Mouse (Mus musculus): ENCODE measurements around the gene Rnf43. TPM values are rescaled to one million over a fixed set of nuclear protein-coding genes. Genes with fewer than 3 reads are reported as not detected.

Gene Rnf43
- polyA plus RNA-seq, 1 experiment from 2014 or later, result 5.8 TPM

GRCm38 (mm10) chr11:87639206-87639605 is 23.3 kb upstream of the Rnf43 start:
- ATAC-seq (ENCODE audit: low read depth), result peak; percentile 97
- Histone ChIP-seq H3K27me3 (ENCODE audit: control insufficient read depth, insufficient read depth, low read depth, low read length) (no peaks in the 10 kb centered on the region), H3K27ac (ENCODE audit: low read length) (0 out of 2 replicates have a peak overlapping the region, but pooled peaks have one; percentile 55), H3K9ac (ENCODE audit: low read depth, low read length) (peak overlapping the region; percentile 74), H3K4me2 (ENCODE audit: low read depth, low read length) (peak overlapping the region; percentile 90), H3K36me3 (ENCODE audit: control insufficient read depth, insufficient read depth) (no peaks in the 10 kb centered on the region), H3K4me3 (ENCODE audit: low read depth, low read length) (peak overlapping the region; percentile 62), H3K9me3 (replicated peaks; ENCODE audit: control insufficient read depth, low read length) (no peaks in the 10 kb centered on the region), H3K4me1 (ENCODE audit: control insufficient read depth, low read depth, low read length) (peaks cover 6% of the 10 kb centered on the region; the same call in 1 of the 2 replicates)
- WGBS (ENCODE audit: insufficient replicate concordance), result under 1% methylated on average over 29 of the region's 29 CpGs

DNA sequence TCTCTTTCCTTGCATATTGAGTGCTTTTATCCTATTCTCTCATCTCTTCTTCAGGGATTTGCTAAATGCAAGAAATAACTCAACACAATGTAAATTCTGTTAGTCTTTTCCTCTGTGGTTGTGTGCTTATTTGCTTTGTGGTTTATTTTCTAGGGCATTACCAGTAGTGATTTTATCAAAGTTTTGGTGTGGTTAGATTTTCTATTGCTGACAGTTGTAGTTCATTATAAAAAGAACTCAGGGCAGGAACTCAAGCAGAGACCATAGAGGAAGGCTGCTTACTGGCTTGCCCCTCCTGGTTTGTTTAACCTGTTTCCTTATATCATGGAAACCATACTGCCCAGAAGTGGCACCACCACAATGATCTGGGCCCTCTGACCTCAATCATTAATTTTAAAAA is 19.7 kb upstream of the Rnf43 start:
- no peak overlapping the region for H3K4me3 ChIP-seq (ENCODE audit: low read depth, low read length)
- H3K9ac ChIP-seq (ENCODE audit: low read depth, low read length), result no peak overlapping the region
- no peak for ATAC-seq (ENCODE audit: low read depth)
- H3K27me3 ChIP-seq (ENCODE audit: control insufficient read depth, insufficient read depth, low read depth, low read length), result no peaks in the 10 kb centered on the region
- H3K4me1 ChIP-seq (ENCODE audit: control insufficient read depth, low read depth, low read length), result peaks cover 6% of the 10 kb centered on the region; the same call in 1 of the 2 replicates
- H3K27ac ChIP-seq (ENCODE audit: low read length), result no peak overlapping the region
- no peaks in the 10 kb centered on the region for H3K9me3 ChIP-seq (replicated peaks; ENCODE audit: control insufficient read depth, low read length)
- no peaks in the 10 kb centered on the region for H3K36me3 ChIP-seq (ENCODE audit: control insufficient read depth, insufficient read depth)
- no peak overlapping the region for H3K4me2 ChIP-seq (ENCODE audit: low read depth, low read length)

DNA sequence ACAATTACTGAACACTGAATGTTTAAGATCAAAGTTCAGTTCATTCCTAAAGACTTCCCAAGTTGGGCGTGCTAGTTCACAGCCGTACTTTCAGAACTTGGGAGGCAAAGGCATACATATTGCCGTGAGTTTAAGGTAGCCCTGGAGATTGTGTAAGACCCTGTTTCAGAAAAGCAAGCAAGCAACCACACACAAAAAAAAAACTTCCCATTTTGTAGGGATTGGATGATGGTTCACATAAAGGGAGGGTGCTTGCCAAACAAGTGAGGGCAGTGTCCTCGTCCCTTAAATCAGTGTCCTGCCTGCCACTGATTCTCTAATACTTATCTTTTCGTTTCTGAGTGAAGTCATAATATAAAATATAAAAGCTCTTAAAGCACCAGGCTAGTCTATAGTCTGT is 7.8 kb upstream of the Rnf43 start:
- no peak overlapping the region for H3K4me3 ChIP-seq (ENCODE audit: low read depth, low read length)
- H3K4me1 ChIP-seq (ENCODE audit: control insufficient read depth, low read depth, low read length), result no peaks in the 10 kb centered on the region
- 48% methylated on average over 5 of the region's 5 CpGs for WGBS (ENCODE audit: insufficient replicate concordance)
- H3K36me3 ChIP-seq (ENCODE audit: control insufficient read depth, insufficient read depth), result no peaks in the 10 kb centered on the region
- no peaks in the 10 kb centered on the region for H3K27me3 ChIP-seq (ENCODE audit: control insufficient read depth, insufficient read depth, low read depth, low read length)
- no peaks in the 10 kb centered on the region for H3K9me3 ChIP-seq (replicated peaks; ENCODE audit: control insufficient read depth, low read length)
- ATAC-seq (ENCODE audit: low read depth), result no peak
- H3K4me2 ChIP-seq (ENCODE audit: low read depth, low read length), result no peak overlapping the region
- no peak overlapping the region for H3K27ac ChIP-seq (ENCODE audit: low read length)
- H3K9ac ChIP-seq (ENCODE audit: low read depth, low read length), result no peak overlapping the region

DNA sequence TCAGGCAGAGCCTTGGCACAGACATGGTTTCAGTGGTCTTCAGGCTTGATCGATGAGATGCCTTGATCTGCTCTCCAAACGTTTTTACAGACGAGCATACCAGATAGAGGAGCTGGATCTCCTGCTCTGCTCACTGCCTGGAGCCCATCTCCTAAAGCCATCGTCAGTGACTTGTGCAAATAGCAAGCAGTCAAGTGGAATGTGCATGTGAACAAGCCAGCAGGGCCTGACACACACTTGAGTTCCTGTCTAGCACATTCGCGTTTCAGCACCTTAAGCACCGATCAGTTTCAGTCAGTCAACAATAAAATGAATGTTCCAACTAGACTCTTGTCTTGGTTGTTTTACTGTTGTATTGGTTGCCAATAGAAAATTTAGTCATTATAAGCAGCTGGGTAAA is 3.3 kb upstream of the Rnf43 start:
- Histone ChIP-seq H3K9me3 (replicated peaks; ENCODE audit: control insufficient read depth, low read length) (no peaks in the 10 kb centered on the region), H3K4me3 (ENCODE audit: low read depth, low read length) (no peak overlapping the region), H3K4me1 (ENCODE audit: control insufficient read depth, low read depth, low read length) (peaks cover 7% of the 10 kb centered on the region), H3K27me3 (ENCODE audit: control insufficient read depth, insufficient read depth, low read depth, low read length) (no peaks in the 10 kb centered on the region), H3K9ac (ENCODE audit: low read depth, low read length) (no peak overlapping the region), H3K27ac (ENCODE audit: low read length) (no peak overlapping the region), H3K36me3 (ENCODE audit: control insufficient read depth, insufficient read depth) (no peaks in the 10 kb centered on the region), H3K4me2 (ENCODE audit: low read depth, low read length) (no peak overlapping the region)
- no peak for ATAC-seq (ENCODE audit: low read depth)
- 63% methylated on average over 7 of the region's 7 CpGs for WGBS (ENCODE audit: insufficient replicate concordance)

GRCm38 (mm10) chr11:87662822-87663221 is 300 bp downstream of the Rnf43 start:
- ATAC-seq (ENCODE audit: low read depth), result no peak
- 18% methylated on average over 14 of the region's 14 CpGs for WGBS (ENCODE audit: insufficient replicate concordance)

GRCm38 (mm10) chr11:87663948-87664347 is 1.4 kb downstream of the Rnf43 start:
- no peaks in the 10 kb centered on the region for H3K36me3 ChIP-seq (ENCODE audit: control insufficient read depth, insufficient read depth)
- no peak overlapping the region; the same call in 1 of the 2 replicates for H3K9ac ChIP-seq (ENCODE audit: low read depth, low read length)
- H3K27me3 ChIP-seq (ENCODE audit: control insufficient read depth, insufficient read depth, low read depth, low read length), result no peaks in the 10 kb centered on the region
- H3K4me1 ChIP-seq (ENCODE audit: control insufficient read depth, low read depth, low read length), result peaks cover 7% of the 10 kb centered on the region
- 67% methylated on average over 6 of the region's 6 CpGs for WGBS (ENCODE audit: insufficient replicate concordance)
- no peak for ATAC-seq (ENCODE audit: low read depth)
- no peak overlapping the region for H3K27ac ChIP-seq (ENCODE audit: low read length)
- peak overlapping the region; percentile 18 for H3K4me2 ChIP-seq (ENCODE audit: low read depth, low read length)
- peak overlapping the region; percentile 52 for H3K4me3 ChIP-seq (ENCODE audit: low read depth, low read length)
- no peaks in the 10 kb centered on the region for H3K9me3 ChIP-seq (replicated peaks; ENCODE audit: control insufficient read depth, low read length)

More at GRCm38 (mm10) chr11:87662822-87663221, 300 bp downstream of the Rnf43 start:
- H3K9ac ChIP-seq (ENCODE audit: low read depth, low read length), result peak overlapping the region; percentile 32
- no peaks in the 10 kb centered on the region for H3K36me3 ChIP-seq (ENCODE audit: control insufficient read depth, insufficient read depth)
- peaks cover 7% of the 10 kb centered on the region for H3K4me1 ChIP-seq (ENCODE audit: control insufficient read depth, low read depth, low read length)
- no peaks in the 10 kb centered on the region for H3K27me3 ChIP-seq (ENCODE audit: control insufficient read depth, insufficient read depth, low read depth, low read length)
- H3K4me2 ChIP-seq (ENCODE audit: low read depth, low read length), result peak overlapping the region; percentile 40
- peak overlapping the region; percentile 34; the same call in 1 of the 2 replicates for H3K27ac ChIP-seq (ENCODE audit: low read length)
- H3K4me3 ChIP-seq (ENCODE audit: low read depth, low read length), result peak overlapping the region; percentile 53
- no peaks in the 10 kb centered on the region for H3K9me3 ChIP-seq (replicated peaks; ENCODE audit: control insufficient read depth, low read length)

DNA sequence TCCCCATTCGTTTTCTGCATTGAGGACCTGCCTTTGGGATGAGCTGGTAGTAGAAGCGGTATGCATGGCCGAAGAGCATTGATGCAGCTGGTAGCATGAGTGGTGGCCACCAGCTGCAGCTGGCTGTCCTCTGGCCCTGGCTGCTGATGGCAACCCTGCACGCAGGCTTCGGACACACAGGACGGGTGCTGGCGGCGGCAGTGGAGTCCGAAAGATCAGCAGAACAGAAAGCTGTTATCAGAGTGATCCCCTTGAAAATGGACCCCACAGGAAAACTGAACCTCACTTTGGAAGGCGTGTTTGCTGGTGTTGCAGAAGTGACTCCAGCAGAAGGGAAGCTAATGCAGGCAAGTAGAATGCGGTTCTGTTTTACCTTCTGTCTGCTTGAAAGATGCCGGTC is 2.0 kb downstream of the Rnf43 start:
- Histone ChIP-seq H3K27ac (ENCODE audit: low read length) (no peak overlapping the region), H3K27me3 (ENCODE audit: control insufficient read depth, insufficient read depth, low read depth, low read length) (no peaks in the 10 kb centered on the region), H3K9me3 (replicated peaks; ENCODE audit: control insufficient read depth, low read length) (no peaks in the 10 kb centered on the region), H3K4me2 (ENCODE audit: low read depth, low read length) (peak overlapping the region; percentile 18), H3K9ac (ENCODE audit: low read depth, low read length) (peak overlapping the region; percentile 25; the same call in 1 of the 2 replicates), H3K4me3 (ENCODE audit: low read depth, low read length) (peak overlapping the region; percentile 52), H3K4me1 (ENCODE audit: control insufficient read depth, low read depth, low read length) (peaks cover 7% of the 10 kb centered on the region), H3K36me3 (ENCODE audit: control insufficient read depth, insufficient read depth) (no peaks in the 10 kb centered on the region)
- ATAC-seq (ENCODE audit: low read depth), result no peak
- 75% methylated on average over 12 of the region's 12 CpGs for WGBS (ENCODE audit: insufficient replicate concordance)

GRCm38 (mm10) chr11:87665224-87665623 is 2.7 kb downstream of the Rnf43 start:
- no peaks in the 10 kb centered on the region for H3K36me3 ChIP-seq (ENCODE audit: control insufficient read depth, insufficient read depth)
- no peaks in the 10 kb centered on the region for H3K9me3 ChIP-seq (replicated peaks; ENCODE audit: control insufficient read depth, low read length)
- 54% methylated on average over 6 of the region's 6 CpGs for WGBS (ENCODE audit: insufficient replicate concordance)
- H3K9ac ChIP-seq (ENCODE audit: low read depth, low read length), result no peak overlapping the region
- H3K4me3 ChIP-seq (ENCODE audit: low read depth, low read length), result peak overlapping the region; percentile 25; the same call in 1 of the 2 replicates
- peaks cover 7% of the 10 kb centered on the region for H3K4me1 ChIP-seq (ENCODE audit: control insufficient read depth, low read depth, low read length)
- H3K4me2 ChIP-seq (ENCODE audit: low read depth, low read length), result 0 out of 2 replicates have a peak overlapping the region, but pooled peaks have one; percentile 11
- ATAC-seq (ENCODE audit: low read depth), result no peak
- H3K27me3 ChIP-seq (ENCODE audit: control insufficient read depth, insufficient read depth, low read depth, low read length), result no peaks in the 10 kb centered on the region
- no peak overlapping the region for H3K27ac ChIP-seq (ENCODE audit: low read length)

GRCm38 (mm10) chr11:87665658-87666057 is 3.1 kb downstream of the Rnf43 start:
- Histone ChIP-seq H3K27ac (ENCODE audit: low read length) (no peak overlapping the region), H3K4me1 (ENCODE audit: control insufficient read depth, low read depth, low read length) (peaks cover 7% of the 10 kb centered on the region), H3K9ac (ENCODE audit: low read depth, low read length) (peak overlapping the region; percentile 27), H3K9me3 (replicated peaks; ENCODE audit: control insufficient read depth, low read length) (no peaks in the 10 kb centered on the region), H3K27me3 (ENCODE audit: control insufficient read depth, insufficient read depth, low read depth, low read length) (no peaks in the 10 kb centered on the region), H3K36me3 (ENCODE audit: control insufficient read depth, insufficient read depth) (no peaks in the 10 kb centered on the region), H3K4me3 (ENCODE audit: low read depth, low read length) (peak overlapping the region; percentile 42), H3K4me2 (ENCODE audit: low read depth, low read length) (peak overlapping the region; percentile 46)
- ATAC-seq (ENCODE audit: low read depth), result no peak
- WGBS (ENCODE audit: insufficient replicate concordance), result 56% methylated on average over 2 of the region's 2 CpGs

All from liver, embryonic 16.5 days (tissue).